Mouse (Mus musculus): ENCODE measurements around the gene Rapgef4. TPM values are rescaled to one million over a fixed set of nuclear protein-coding genes. Genes with fewer than 3 reads are reported as not detected.

The Rapgef4 gene
- polyA plus RNA-seq, 1 experiment: 8.1 TPM

DNA sequence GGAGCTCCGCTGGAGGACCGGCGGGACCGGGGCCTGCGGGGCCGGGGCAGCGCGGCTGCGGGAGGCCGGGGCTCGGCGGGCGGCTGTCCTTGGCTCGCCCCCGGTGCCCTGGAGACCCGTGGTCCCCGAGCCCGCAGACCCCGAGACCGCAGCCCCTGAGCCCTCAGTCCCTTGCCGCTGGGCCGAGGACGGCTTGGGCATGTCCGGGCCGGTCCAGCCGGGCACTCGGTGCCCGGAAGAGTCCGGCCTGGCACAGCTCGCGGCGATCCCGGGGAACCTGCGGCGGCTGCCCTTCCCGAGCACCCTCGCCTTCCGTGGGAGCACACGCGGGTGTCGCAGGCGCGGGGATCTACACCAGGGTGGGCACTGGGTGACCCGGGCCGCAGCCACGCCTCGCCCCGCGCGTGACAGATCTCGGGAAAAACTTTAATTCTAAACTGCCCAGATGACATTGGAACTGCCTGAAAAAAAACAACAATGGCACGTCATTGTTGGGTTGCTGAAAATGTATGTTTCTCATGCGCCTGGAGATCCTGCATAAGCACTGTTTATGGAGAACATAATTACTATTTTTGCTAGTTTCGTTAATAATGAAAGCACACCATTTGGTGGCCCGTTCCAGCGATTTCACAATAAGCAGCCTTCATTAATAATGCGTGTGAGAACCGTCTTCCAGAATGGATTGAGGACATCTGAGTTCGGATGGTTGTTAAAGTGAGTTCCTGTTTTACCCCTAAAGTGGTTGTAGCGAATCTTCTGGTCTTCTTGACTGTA lies 305.0 kb downstream of the Rapgef4 start:
- Histone ChIP-seq H3K27me3 (ENCODE audit: control insufficient read depth, insufficient read depth, low read length) (no peaks in the 10 kb centered on the region), H3K4me3 (ENCODE audit: control insufficient read depth, low read depth, low read length) (peak overlapping the region; percentile 90), H3K36me3 (ENCODE audit: control insufficient read depth, insufficient read depth, low read length) (no peaks in the 10 kb centered on the region), H3K27ac (ENCODE audit: control insufficient read depth, insufficient read depth, low read depth, low read length) (peak overlapping the region; percentile 54), H3K4me1 (ENCODE audit: control insufficient read depth, insufficient read depth, low read length) (peaks cover 8% of the 10 kb centered on the region)
- TF ChIP-seq CTCF (IDR thresholded peaks at IDR 0.05; ENCODE audit: control insufficient read depth, insufficient read depth, insufficient replicate concordance, low read depth, low read length): no peak
- TF ChIP-seq POLR2A (IDR thresholded peaks at IDR 0.05; ENCODE audit: control insufficient read depth, low read depth, low read length): no peak

DNA sequence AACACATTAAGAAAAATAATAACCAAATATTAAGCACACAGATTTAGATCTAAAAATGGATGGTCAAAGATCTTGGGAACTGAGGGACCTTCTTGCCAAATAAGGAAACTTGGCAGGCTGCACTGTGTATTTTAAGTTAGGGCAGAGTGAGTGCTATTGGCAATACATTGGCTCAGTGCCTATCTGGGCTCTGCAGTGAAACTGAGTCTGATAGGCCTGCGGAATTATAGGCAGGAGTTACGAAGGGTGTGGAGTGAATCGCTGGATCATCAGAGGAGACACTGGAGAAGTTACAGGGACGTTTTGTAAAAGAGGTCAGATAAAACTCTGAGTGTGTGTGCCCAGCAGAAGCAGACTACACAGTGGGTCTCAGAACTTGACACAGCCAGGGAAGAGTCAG lies 306.1 kb downstream of the Rapgef4 start:
- H3K4me1 ChIP-seq (ENCODE audit: control insufficient read depth, insufficient read depth, low read length): peaks cover 3% of the 10 kb centered on the region
- peak overlapping the region; percentile 14; the same call in 1 of the 2 replicates for H3K4me3 ChIP-seq (ENCODE audit: control insufficient read depth, low read depth, low read length)
- H3K27ac ChIP-seq (ENCODE audit: control insufficient read depth, insufficient read depth, low read depth, low read length): no peak overlapping the region
- H3K36me3 ChIP-seq (ENCODE audit: control insufficient read depth, insufficient read depth, low read length): no peaks in the 10 kb centered on the region
- TF ChIP-seq POLR2A (IDR thresholded peaks at IDR 0.05; ENCODE audit: control insufficient read depth, low read depth, low read length) (no peak), CTCF (IDR thresholded peaks at IDR 0.05; ENCODE audit: control insufficient read depth, insufficient read depth, insufficient replicate concordance, low read depth, low read length) (no peak)
- no peaks in the 10 kb centered on the region for H3K27me3 ChIP-seq (ENCODE audit: control insufficient read depth, insufficient read depth, low read length)

DNA sequence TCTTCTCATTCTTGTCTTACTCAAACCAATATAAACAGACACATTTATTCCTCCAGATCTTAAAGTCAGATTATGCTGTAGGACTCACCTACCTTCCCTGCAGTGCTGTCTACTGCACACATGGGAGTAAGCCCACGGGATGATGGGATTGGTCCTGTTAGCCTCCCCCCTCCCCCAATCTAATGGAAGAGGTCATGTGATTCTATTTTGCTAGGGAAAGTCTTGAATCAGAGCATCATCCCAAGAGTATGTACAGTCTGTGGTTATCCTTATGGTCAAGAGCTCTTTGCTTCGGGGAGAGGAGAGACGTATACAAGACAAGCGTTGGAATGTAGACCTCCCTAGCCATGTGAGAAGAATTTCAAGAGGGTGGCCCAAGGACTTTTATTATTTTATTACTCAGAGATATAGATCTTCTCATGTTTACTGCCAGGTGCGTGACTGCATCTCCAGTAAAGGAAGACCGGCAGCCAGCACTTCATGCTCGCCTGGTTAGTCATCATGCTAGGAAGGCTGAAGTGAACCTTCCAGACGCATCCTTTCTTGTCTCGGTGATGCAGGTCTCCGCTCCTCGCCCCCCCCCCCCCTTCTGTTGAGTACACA lies 308.0 kb downstream of the Rapgef4 start:
- no peak overlapping the region for H3K27ac ChIP-seq (ENCODE audit: control insufficient read depth, insufficient read depth, low read depth, low read length)
- H3K36me3 ChIP-seq (ENCODE audit: control insufficient read depth, insufficient read depth, low read length): no peaks in the 10 kb centered on the region
- no peak overlapping the region for H3K4me3 ChIP-seq (ENCODE audit: control insufficient read depth, low read depth, low read length)
- no peaks in the 10 kb centered on the region for H3K27me3 ChIP-seq (ENCODE audit: control insufficient read depth, insufficient read depth, low read length)
- H3K4me1 ChIP-seq (ENCODE audit: control insufficient read depth, insufficient read depth, low read length): peaks cover 3% of the 10 kb centered on the region
- no peak for TF ChIP-seq POLR2A (IDR thresholded peaks at IDR 0.05; ENCODE audit: control insufficient read depth, low read depth, low read length)
- no peak for TF ChIP-seq CTCF (IDR thresholded peaks at IDR 0.05; ENCODE audit: control insufficient read depth, insufficient read depth, insufficient replicate concordance, low read depth, low read length)

DNA sequence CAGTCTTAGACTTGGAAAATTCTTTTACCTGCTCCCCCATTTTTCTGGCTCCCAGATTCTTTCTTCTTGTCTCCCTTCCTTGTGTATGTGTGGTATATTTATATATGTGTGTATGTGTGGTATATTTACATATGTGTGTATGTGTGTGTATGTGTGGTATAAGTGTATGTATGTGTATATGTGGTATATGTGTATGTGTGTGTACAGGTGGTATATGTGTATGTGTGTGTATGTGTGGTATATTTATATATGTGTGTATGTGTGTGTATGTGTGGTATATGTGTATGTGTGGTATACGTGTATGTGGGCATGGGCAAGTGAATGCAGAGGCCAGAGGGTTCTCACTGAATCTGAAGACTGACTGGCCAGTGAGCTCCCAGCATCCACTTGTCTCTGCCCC lies 310.1 kb downstream of the Rapgef4 start:
- Histone ChIP-seq H3K36me3 (ENCODE audit: control insufficient read depth, insufficient read depth, low read length) (no peaks in the 10 kb centered on the region), H3K27me3 (ENCODE audit: control insufficient read depth, insufficient read depth, low read length) (no peaks in the 10 kb centered on the region), H3K4me1 (ENCODE audit: control insufficient read depth, insufficient read depth, low read length) (peaks cover under 1% of the 10 kb centered on the region), H3K4me3 (ENCODE audit: control insufficient read depth, low read depth, low read length) (no peak overlapping the region), H3K27ac (ENCODE audit: control insufficient read depth, insufficient read depth, low read depth, low read length) (no peak overlapping the region)
- no peak for TF ChIP-seq POLR2A (IDR thresholded peaks at IDR 0.05; ENCODE audit: control insufficient read depth, low read depth, low read length)
- no peak for TF ChIP-seq CTCF (IDR thresholded peaks at IDR 0.05; ENCODE audit: control insufficient read depth, insufficient read depth, insufficient replicate concordance, low read depth, low read length)

DNA sequence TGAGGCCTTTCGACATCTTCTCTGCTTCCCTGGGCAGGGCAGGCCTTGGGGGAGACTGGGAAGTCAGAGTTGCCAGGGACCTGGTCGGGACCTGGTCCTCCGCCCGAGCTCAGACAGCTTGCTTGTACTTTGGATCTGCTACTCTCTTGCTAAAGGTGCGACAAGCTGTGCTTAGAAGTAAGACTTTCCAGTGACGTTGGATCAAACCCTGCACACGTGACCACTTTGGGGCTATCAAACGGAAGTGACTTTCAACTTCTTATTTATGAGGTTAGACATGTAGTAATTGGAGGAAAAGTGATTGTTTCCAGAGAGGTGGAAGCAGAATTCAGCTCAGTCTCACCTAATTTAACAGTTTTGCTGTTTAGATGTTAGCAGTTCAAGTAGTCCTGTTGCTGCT lies 311.5 kb downstream of the Rapgef4 start:
- TF ChIP-seq CTCF (IDR thresholded peaks at IDR 0.05; ENCODE audit: control insufficient read depth, insufficient read depth, insufficient replicate concordance, low read depth, low read length): no peak
- TF ChIP-seq POLR2A (IDR thresholded peaks at IDR 0.05; ENCODE audit: control insufficient read depth, low read depth, low read length): no peak
- no peaks in the 10 kb centered on the region for H3K36me3 ChIP-seq (ENCODE audit: control insufficient read depth, insufficient read depth, low read length)
- H3K4me3 ChIP-seq (ENCODE audit: control insufficient read depth, low read depth, low read length): no peak overlapping the region
- no peak overlapping the region for H3K27ac ChIP-seq (ENCODE audit: control insufficient read depth, insufficient read depth, low read depth, low read length)
- no peaks in the 10 kb centered on the region; the same call in 1 of the 2 replicates for H3K4me1 ChIP-seq (ENCODE audit: control insufficient read depth, insufficient read depth, low read length)
- no peaks in the 10 kb centered on the region for H3K27me3 ChIP-seq (ENCODE audit: control insufficient read depth, insufficient read depth, low read length)

DNA sequence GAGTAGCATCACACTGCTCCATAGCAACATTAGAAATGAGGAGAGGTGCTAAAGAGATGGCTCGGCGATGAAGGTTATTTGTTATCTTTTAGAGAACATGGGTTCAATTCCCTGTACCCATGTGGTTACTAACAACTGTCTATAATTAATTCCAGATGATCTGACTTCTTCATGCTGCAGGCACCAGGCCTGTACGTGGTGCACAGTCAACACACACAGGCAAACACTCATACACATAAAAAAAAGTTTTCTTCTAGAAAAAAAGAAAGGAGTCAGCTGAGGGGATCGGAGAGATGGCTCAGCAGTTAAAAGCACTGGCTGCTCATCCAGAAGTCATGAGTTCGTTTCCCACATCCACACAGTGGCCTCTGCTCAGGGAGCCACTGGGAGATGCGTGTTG lies 314.0 kb downstream of the Rapgef4 start:
- H3K4me1 ChIP-seq (ENCODE audit: control insufficient read depth, insufficient read depth, low read length): no peaks in the 10 kb centered on the region
- H3K36me3 ChIP-seq (ENCODE audit: control insufficient read depth, insufficient read depth, low read length): no peaks in the 10 kb centered on the region
- H3K27ac ChIP-seq (ENCODE audit: control insufficient read depth, insufficient read depth, low read depth, low read length): no peak overlapping the region
- H3K27me3 ChIP-seq (ENCODE audit: control insufficient read depth, insufficient read depth, low read length): no peaks in the 10 kb centered on the region
- TF ChIP-seq CTCF (IDR thresholded peaks at IDR 0.05; ENCODE audit: control insufficient read depth, insufficient read depth, insufficient replicate concordance, low read depth, low read length) (no peak), POLR2A (IDR thresholded peaks at IDR 0.05; ENCODE audit: control insufficient read depth, low read depth, low read length) (no peak)
- no peak overlapping the region for H3K4me3 ChIP-seq (ENCODE audit: control insufficient read depth, low read depth, low read length)

DNA sequence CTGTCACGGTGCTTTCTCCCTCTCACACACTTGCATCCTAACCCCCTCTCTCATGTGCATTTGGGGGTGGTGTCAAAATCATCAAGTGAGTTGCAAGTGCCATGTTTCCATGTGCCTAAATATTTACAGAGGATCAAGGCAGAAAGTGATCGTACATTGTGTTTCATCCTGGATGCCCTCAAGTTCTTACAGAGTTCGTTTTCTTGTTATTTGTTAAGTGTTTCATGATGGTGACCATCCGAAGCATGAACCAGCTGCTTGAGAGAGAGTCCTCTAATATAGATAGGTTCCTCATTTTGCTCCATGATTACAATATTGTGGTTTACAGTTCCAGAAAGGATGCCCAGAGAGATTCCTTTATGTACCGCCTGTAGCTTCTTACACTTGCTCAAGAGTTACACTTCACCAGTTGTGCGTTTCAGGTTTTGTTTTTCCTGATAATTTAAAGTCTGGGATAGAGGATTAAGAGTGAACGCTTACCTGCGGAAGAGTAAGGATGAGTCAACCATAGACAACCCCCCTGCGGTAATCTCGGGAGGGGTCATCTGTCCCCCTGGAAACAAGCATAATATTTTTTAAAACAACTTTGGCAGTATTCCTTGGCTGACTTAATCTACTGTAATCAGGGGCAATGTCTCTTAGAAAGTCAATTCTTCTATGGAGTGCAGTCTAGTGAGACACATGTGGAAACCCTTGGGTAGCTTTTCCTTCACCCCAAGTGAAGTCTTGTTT lies 316.1 kb downstream of the Rapgef4 start:
- no peaks in the 10 kb centered on the region for H3K4me1 ChIP-seq (ENCODE audit: control insufficient read depth, insufficient read depth, low read length)
- no peaks in the 10 kb centered on the region for H3K36me3 ChIP-seq (ENCODE audit: control insufficient read depth, insufficient read depth, low read length)
- H3K4me3 ChIP-seq (ENCODE audit: control insufficient read depth, low read depth, low read length): no peak overlapping the region
- H3K27ac ChIP-seq (ENCODE audit: control insufficient read depth, insufficient read depth, low read depth, low read length): no peak overlapping the region
- no peak for TF ChIP-seq CTCF (IDR thresholded peaks at IDR 0.05; ENCODE audit: control insufficient read depth, insufficient read depth, insufficient replicate concordance, low read depth, low read length)
- H3K27me3 ChIP-seq (ENCODE audit: control insufficient read depth, insufficient read depth, low read length): no peaks in the 10 kb centered on the region
